Comparison of ENCODE assay signal across 15 mouse cellular contexts in genomic region chr11:46286803-46287202, GRCm38 (mm10). TPM values are rescaled to one million over a fixed set of nuclear protein-coding genes. Genes with fewer than 3 reads are reported as not detected.
DNase-seq lines count a peak whose midpoint lies in the region; ATAC-seq and TF ChIP-seq lines count a peak whose summit lies in the region.
"Had no signal": no experiment of that assay in that cellular context is flagged by ENCODE, and none has a peak within 500 bp of the region (broad histone marks: within the 10 kb centered on the region; RNA-seq: fewer than 3 reads in every experiment).

No protein-coding gene starts in this region.

- no peak for TF ChIP-seq CTCF in lung, embryonic 14.5 days (IDR thresholded peaks at IDR 0.05; ENCODE audit: low read depth)
- no peak for TF ChIP-seq CTCF in brain, embryonic 14.5 days (IDR thresholded peaks at IDR 0.05; ENCODE audit: borderline replicate concordance, extremely low read depth, insufficient read depth, insufficient read length)

- no peak overlapping the region for H3K27ac ChIP-seq in embryonic facial prominence, embryonic 14.5 days (replicated peaks; ENCODE audit: low read depth, low read length)
- no peak overlapping the region for H3K27ac ChIP-seq in embryonic facial prominence, embryonic 10.5 days (replicated peaks)
- H3K27ac ChIP-seq in lung, embryonic 14.5 days (ENCODE audit: low read depth), result no peak overlapping the region
- H3K27ac ChIP-seq: forebrain, embryonic 12.5 days; limb, embryonic 15.5 days; midbrain, embryonic 12.5 days; neural tube, embryonic 15.5 days had no signal

- H3K4me3 ChIP-seq in embryonic facial prominence, embryonic 14.5 days (ENCODE audit: low read depth, low read length), result no peak overlapping the region
- no peak overlapping the region for H3K4me3 ChIP-seq in embryonic facial prominence, embryonic 10.5 days
- H3K4me3 ChIP-seq in lung, embryonic 14.5 days (ENCODE audit: low read depth, low read length), result no peak overlapping the region
- H3K4me3 ChIP-seq: forebrain, embryonic 12.5 days; limb, embryonic 15.5 days; midbrain, embryonic 12.5 days; neural tube, embryonic 15.5 days had no signal

- H3K4me1 ChIP-seq in embryonic facial prominence, embryonic 14.5 days (ENCODE audit: control insufficient read depth, insufficient read depth, low read length), result 0 out of 2 replicates have a peak, but pooled peaks cover 6% of the 10 kb centered on the region
- H3K4me1 ChIP-seq in embryonic facial prominence, embryonic 10.5 days, result peaks cover 13% of the 10 kb centered on the region
- H3K4me1 ChIP-seq in lung, embryonic 14.5 days (ENCODE audit: insufficient read depth), result no peaks in the 10 kb centered on the region
- H3K4me1 ChIP-seq: limb, embryonic 15.5 days had no signal

- no peak overlapping the region for H3K4me2 ChIP-seq in embryonic facial prominence, embryonic 14.5 days (ENCODE audit: low read depth, low read length)
- H3K4me2 ChIP-seq in lung, embryonic 14.5 days, result no peak overlapping the region
- H3K4me2 ChIP-seq: forebrain, embryonic 12.5 days; limb, embryonic 15.5 days; midbrain, embryonic 12.5 days; neural tube, embryonic 15.5 days had no signal

- H3K27me3 ChIP-seq in embryonic facial prominence, embryonic 14.5 days (replicated peaks; ENCODE audit: control insufficient read depth, insufficient read depth, low read length), result no peaks in the 10 kb centered on the region
- no peaks in the 10 kb centered on the region for H3K27me3 ChIP-seq in embryonic facial prominence, embryonic 10.5 days (replicated peaks; ENCODE audit: low read depth, poor library complexity, severe bottlenecking)
- H3K27me3 ChIP-seq in lung, embryonic 14.5 days (ENCODE audit: insufficient read depth, low read length), result no peaks in the 10 kb centered on the region
- H3K27me3 ChIP-seq: forebrain, embryonic 12.5 days; limb, embryonic 15.5 days; midbrain, embryonic 12.5 days; neural tube, embryonic 15.5 days had no signal

- no peak for TF ChIP-seq POLR2A in brain, embryonic 14.5 days (IDR thresholded peaks at IDR 0.05; ENCODE audit: borderline replicate concordance, extremely low read depth, insufficient read depth, insufficient read length, poor library complexity, severe bottlenecking)

- peak; percentile 38 for DNase-seq in embryonic facial prominence, embryonic 14.5 days (ENCODE audit: low spot score)
- no peak for DNase-seq in embryonic facial prominence, embryonic 10.5 days (ENCODE audit: low spot score)
- peak; percentile 68 for DNase-seq in lung, embryonic 14.5 days
- DNase-seq in lung, adult 18-20 months, result no peak
- peak; percentile 55 for DNase-seq in brain, embryonic 14.5 days (ENCODE audit: low read depth)
- no peak for DNase-seq in right cerebral cortex, postnatal 25 days
- DNase-seq: gastrocnemius, postnatal 25 days; heart, postnatal 14 days; thymus, postnatal 14 days had no signal

- 31% methylated on average over 6 of the region's 6 CpGs for WGBS in embryonic facial prominence, embryonic 14.5 days
- WGBS in embryonic facial prominence, embryonic 10.5 days, result 75% methylated on average over 6 of the region's 6 CpGs
- WGBS in lung, embryonic 14.5 days, result 49% methylated on average over 6 of the region's 6 CpGs

- no peaks in the 10 kb centered on the region for H3K36me3 ChIP-seq in embryonic facial prominence, embryonic 14.5 days (ENCODE audit: control insufficient read depth, insufficient read depth, low read length)
- peaks cover 24% of the 10 kb centered on the region for H3K36me3 ChIP-seq in embryonic facial prominence, embryonic 10.5 days (replicated peaks)
- H3K36me3 ChIP-seq in lung, embryonic 14.5 days (ENCODE audit: insufficient read depth), result no peaks in the 10 kb centered on the region
- H3K36me3 ChIP-seq: limb, embryonic 15.5 days had no signal

- no peaks in the 10 kb centered on the region for H3K9me3 ChIP-seq in embryonic facial prominence, embryonic 14.5 days (ENCODE audit: control insufficient read depth, low read length)
- no peaks in the 10 kb centered on the region for H3K9me3 ChIP-seq in embryonic facial prominence, embryonic 10.5 days
- H3K9me3 ChIP-seq in lung, embryonic 14.5 days (ENCODE audit: low read depth, low read length), result no peaks in the 10 kb centered on the region
- H3K9me3 ChIP-seq: forebrain, embryonic 12.5 days; limb, embryonic 15.5 days; midbrain, embryonic 12.5 days; neural tube, embryonic 15.5 days had no signal

- no peak overlapping the region for H3K9ac ChIP-seq in embryonic facial prominence, embryonic 14.5 days (ENCODE audit: low read depth, low read length)
- no peak overlapping the region for H3K9ac ChIP-seq in lung, embryonic 14.5 days
- H3K9ac ChIP-seq: forebrain, embryonic 12.5 days; limb, embryonic 15.5 days; midbrain, embryonic 12.5 days; neural tube, embryonic 15.5 days had no signal

- no peak for ATAC-seq in embryonic facial prominence, embryonic 14.5 days (ENCODE audit: low read depth)
- ATAC-seq in lung, embryonic 14.5 days (ENCODE audit: insufficient read depth), result no peak
- ATAC-seq in megakaryocyte-erythroid progenitor cell, adult 5-6 weeks (replicated peaks; ENCODE audit: low FRiP score, low TSS enrichment, poor library complexity, severe bottlenecking), result peak; percentile 35
- no peak for ATAC-seq in erythroblast, adult 5-6 weeks (replicated peaks; ENCODE audit: low FRiP score, poor library complexity, severe bottlenecking)

RNA-seq across cellular contexts. Expression of gene Cyfip2, which starts 25.9 kb away (rescaled TPM):
- polyA plus RNA-seq in embryonic facial prominence, embryonic 14.5 days (2014; fragmentation: Nextera tagmentation; extraction: Ambion mirVana), result 13.4 TPM in 2 replicates
- 17.4 and 18.3 TPM in 2 replicates for polyA plus RNA-seq in embryonic facial prominence, embryonic 10.5 days (2016; fragmentation: Nextera tagmentation; extraction: Ambion mirVana)
- 5.9 and 6.1 TPM in 2 replicates for polyA plus RNA-seq in lung, embryonic 14.5 days (2014; fragmentation: Nextera tagmentation; extraction: Ambion mirVana)
- 35.9 and 75.9 TPM in 2 replicates for polyA plus RNA-seq in brain, embryonic 14.5 days (2012; rRNA removed)
- total RNA-seq in megakaryocyte-erythroid progenitor cell, adult 5-6 weeks (2014; fragmentation: Nextera tagmentation), result 56.1 and 57.3 TPM in 2 replicates
- total RNA-seq in megakaryocyte-erythroid progenitor cell, adult 5-6 weeks (2017), result 28.3 and 36.6 TPM in 2 replicates
- total RNA-seq in erythroblast, adult 5-6 weeks (2015; ENCODE audit: low replicate concordance), result 49.7 and 60.3 TPM in 2 replicates
- 19.9 and 22.9 TPM in 2 replicates for total RNA-seq in erythroblast, adult 5-6 weeks (2017; ENCODE audit: low replicate concordance)

RNA-seq across cellular contexts. Expression of gene Fndc9, which starts 51.5 kb away (rescaled TPM):
- polyA plus RNA-seq in embryonic facial prominence, embryonic 14.5 days (2014; fragmentation: Nextera tagmentation; extraction: Ambion mirVana), result 0.20 and 0.45 TPM in 2 replicates
- polyA plus RNA-seq in embryonic facial prominence, embryonic 10.5 days (2016; fragmentation: Nextera tagmentation; extraction: Ambion mirVana), result 0.26 and 0.29 TPM in 2 replicates
- 0.08 TPM in 1 of 2 replicates, not detected in the other for polyA plus RNA-seq in lung, embryonic 14.5 days (2014; fragmentation: Nextera tagmentation; extraction: Ambion mirVana)
- polyA plus RNA-seq in brain, embryonic 14.5 days (2012; rRNA removed), result 1.3 and 2.6 TPM in 2 replicates
- not detected in 2 replicates for total RNA-seq in megakaryocyte-erythroid progenitor cell, adult 5-6 weeks (2014; fragmentation: Nextera tagmentation)
- not detected in 2 replicates for total RNA-seq in megakaryocyte-erythroid progenitor cell, adult 5-6 weeks (2017)
- not detected in 2 replicates for total RNA-seq in erythroblast, adult 5-6 weeks (2015; ENCODE audit: low replicate concordance)
- not detected in 2 replicates for total RNA-seq in erythroblast, adult 5-6 weeks (2017; ENCODE audit: low replicate concordance)
- total RNA-seq: gastrocnemius, postnatal 25 days; heart, postnatal 14 days had no signal

Comparison
In these comparisons a context has a peak if more than half of its experiments do, and no peak if none do; other contexts are left out.
1. DNase-seq: peak in embryonic facial prominence, embryonic 14.5 days (single experiment), lung, embryonic 14.5 days (single experiment) and brain, embryonic 14.5 days (single experiment); none in embryonic facial prominence, embryonic 10.5 days (single experiment), lung, adult 18-20 months (0 of 2) and right cerebral cortex, postnatal 25 days (single experiment).